Mouse (Mus musculus) mature B cell (primary cell): ENCODE measurements around the gene Daxx.
"Not testable (repeated sequence)": the region's sequence is repeated elsewhere in the genome, so short reads cannot be mapped to it uniquely, and the experiment has no call there.

ENCODE experiments used
- in situ Hi-C: fragments of 300-500 bp; cut with MboI; formaldehyde crosslinking; loops from 2 replicates; pipeline ENCODE4 v1.14.3; 2019

Daxx gene

DNA sequence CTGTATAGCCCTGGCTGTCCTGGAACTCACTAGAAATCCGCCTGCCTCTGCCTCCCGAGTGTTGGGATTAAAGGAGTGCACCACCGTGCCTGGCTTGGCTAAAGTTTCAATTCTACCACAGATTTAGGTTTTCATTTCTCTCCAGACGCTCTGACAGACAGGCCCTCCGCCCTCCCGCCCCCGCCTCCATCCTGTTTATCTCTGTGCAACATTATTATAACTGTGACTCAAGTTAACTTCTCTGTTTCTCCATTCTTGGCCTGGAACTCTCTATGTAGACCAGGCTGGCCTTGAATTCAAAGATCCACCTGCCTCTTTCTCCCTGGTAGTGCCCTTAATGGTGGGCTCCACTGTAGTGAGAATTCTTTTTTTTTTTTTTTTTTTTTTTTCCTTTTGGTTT, 6.7 kb upstream of the Daxx start:
- in situ Hi-C loops, result no loop called here

DNA sequence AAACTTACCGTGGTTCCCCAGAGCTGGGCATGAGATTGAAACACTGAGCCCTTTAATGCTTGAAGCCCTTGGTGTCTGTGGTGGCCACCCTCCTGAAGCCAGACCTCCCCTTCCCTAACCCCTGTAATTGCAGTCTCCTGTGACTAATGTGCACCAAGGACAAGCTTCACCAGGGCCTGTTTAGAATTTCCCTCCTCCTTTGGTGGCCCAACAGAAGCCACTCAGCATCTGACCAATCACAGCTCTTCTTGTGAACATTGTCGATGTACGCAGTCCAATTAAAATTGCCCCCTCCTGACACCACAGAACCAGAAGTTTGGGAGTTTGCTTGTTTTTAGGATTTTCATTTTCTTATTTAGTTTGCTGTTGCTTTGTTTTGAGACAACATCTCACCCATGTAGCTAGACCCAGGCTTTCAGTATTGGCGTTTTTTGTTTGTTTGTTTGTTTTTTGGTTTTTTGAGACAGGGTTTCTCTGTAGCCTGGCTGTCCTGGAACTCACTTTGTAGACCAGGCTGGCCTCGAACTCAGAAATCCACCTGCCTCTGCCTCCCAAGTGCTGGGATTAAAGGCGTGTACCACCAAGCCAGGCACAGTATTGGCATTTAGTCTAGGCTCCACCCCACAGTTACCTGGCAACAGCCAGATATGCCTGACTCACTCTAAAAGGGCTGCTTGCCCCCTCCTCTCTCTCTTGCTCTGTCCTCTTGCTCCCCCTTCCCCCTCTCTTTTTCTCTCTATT, 5.1 kb upstream of the Daxx start:
- in situ Hi-C loops, result not testable (repeated sequence)

GRCm38 (mm10) chr17:33904835-33905234, 4.4 kb upstream of the Daxx start, which contains the start of gene Platr17:
Platr17 (plus strand) TSS chr17:33905135.
- in situ Hi-C loops, result not testable (repeated sequence)

GRCm38 (mm10) chr17:33908331-33909076, 710 bp upstream of the Daxx start:
- in situ Hi-C loops, result no loop called here

DNA sequence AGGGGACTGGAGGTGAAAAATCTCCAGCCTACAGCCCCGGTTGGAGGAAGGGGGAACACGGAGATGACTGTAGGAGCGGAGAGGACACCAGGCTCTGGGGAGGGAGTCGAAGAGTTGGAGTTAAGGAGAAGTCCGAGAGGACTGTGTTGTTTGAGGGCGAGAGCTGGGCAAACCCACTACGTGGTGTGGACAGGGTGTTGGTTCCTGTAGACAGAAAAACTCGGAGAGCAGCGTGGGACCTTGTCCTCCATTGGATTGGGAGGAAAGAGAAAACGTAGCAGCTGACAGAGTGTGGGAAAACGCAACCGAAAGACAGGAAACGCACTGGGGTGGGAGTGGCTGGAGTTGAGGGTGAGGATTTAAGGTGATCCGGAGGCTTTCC, 646 bp downstream of the Daxx start:
- in situ Hi-C loops, result no loop called here

DNA sequence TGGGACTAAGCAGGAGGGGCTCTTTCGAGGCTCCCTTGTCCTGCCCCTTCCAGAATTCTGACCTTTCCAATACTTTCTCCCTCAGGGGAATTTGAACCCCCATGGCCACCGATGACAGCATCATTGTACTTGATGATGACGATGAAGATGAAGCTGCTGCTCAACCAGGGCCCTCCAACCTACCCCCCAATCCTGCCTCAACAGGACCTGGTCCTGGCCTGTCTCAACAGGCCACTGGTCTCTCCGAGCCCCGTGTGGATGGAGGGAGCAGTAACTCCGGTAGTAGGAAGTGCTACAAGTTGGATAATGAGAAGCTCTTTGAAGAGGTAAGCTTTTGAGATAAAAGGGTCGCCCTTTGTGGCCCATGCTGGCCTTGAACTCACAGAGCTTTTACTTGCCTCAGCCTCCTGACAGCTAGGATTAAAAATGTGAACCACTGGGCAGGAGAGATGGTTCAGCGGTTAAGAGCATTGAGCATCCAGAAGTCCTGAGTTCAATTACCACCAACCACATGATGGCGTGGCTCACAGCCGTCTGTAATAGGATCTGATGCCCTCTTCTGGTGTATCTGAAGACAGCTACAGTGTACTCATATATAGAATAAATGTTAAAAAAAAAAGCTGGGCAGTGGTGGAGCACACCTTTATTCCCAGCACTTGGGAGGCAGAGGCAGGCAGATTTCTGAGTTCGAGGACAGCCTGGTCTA, 1.3 kb downstream of the Daxx start:
- in situ Hi-C loops, result no loop called here

GRCm38 (mm10) chr17:33911052-33911812, 2.0 kb downstream of the Daxx start:
- in situ Hi-C loops, result no loop called here

GRCm38 (mm10) chr17:33911813-33912414, 2.7 kb downstream of the Daxx start:
- in situ Hi-C loops, result no loop called here

GRCm38 (mm10) chr17:33913264-33913663, 4.0 kb downstream of the Daxx start:
- in situ Hi-C loops, result no loop called here

DNA sequence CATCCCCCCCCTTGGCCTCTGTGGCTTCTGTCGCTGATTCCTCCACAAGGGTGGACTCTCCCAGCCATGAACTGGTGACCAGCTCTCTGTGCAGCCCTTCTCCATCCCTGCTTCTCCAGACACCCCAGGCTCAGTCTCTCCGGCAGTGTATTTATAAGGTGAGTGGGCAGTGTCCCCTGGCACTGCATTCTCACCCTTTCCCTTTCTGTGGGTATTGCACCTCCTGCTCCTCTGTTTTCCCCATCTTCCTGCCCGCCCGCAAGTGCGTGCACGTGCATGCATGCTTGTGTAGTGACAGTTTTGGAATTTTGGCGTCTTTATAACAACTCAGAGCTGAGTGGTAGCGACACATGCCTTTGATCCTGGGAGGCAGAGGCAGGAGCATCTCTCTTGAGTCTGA, 4.7 kb downstream of the Daxx start:
- in situ Hi-C loops, result no loop called here

- in situ Hi-C loops, result no loop called here
Observed at GRCm38 (mm10) chr17:33914969-33915391, 5.8 kb downstream of the Daxx start.

- in situ Hi-C loops, result no loop called here
Observed at GRCm38 (mm10) chr17:33915671-33916250, 6.5 kb downstream of the Daxx start, which contains the start of the genes Tapbp and Zbtb22. Tapbp (plus strand) TSS chr17:33915899. Zbtb22 (plus strand) TSS chr17:33915904.

DNA sequence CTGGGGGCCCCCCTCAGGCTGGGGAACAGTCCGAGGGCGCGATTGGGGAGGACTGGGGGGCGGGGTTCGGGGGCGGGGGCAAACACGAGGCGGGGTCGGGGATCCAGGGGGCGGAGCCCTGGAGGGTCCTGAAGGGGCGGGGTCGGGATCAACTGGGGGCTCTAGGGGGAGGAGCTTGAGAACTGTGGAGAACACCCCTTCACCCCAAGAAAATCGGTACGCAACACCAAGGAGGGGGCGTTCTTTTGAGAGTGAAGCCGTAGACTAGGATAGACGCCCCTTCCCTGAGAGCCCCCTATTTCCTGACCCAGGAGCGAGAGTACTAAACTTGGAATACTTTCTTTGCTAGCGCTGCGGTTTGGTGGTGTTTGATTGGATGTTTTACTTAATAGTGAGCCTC, 7.1 kb downstream of the Daxx start:
- in situ Hi-C loops, result no loop called here

DNA sequence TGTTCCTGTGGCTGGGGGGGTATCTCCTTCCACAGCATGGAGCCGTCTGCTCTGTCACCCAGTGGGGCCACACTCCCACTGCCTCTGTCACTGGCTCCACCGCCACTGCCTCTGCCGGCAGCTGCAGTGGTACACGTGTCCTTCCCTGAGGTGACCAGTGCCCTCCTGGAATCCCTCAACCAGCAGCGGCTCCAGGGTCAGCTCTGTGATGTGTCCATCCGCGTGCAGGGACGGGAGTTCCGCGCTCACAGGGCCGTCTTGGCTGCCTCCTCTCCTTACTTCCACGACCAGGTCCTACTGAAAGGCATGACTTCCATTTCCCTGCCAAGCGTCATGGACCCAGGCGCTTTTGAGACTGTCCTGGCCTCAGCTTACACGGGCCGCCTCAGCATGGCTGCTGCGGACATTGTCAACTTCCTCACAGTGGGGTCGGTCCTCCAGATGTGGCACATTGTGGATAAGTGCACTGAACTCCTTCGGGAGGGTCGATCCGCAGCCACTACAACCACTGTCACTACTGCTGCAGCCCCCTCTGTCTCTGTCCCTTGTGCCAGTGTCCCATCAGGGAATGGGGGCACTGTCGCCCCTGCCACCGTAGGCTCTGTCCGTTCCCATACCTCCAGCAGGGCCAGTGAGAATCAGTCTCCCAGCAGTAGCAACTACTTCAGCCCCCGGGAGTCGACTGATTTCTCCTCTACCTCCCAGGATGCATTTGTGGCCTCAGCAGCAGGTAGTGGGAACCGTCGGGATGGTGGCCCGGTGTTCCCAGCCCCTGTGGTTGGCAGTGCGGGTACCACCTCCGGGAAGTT, 7.8 kb downstream of the Daxx start:
- in situ Hi-C loops, result no loop called here

GRCm38 (mm10) chr17:33917656-33918292, 8.6 kb downstream of the Daxx start:
- in situ Hi-C loops, result no loop called here

DNA sequence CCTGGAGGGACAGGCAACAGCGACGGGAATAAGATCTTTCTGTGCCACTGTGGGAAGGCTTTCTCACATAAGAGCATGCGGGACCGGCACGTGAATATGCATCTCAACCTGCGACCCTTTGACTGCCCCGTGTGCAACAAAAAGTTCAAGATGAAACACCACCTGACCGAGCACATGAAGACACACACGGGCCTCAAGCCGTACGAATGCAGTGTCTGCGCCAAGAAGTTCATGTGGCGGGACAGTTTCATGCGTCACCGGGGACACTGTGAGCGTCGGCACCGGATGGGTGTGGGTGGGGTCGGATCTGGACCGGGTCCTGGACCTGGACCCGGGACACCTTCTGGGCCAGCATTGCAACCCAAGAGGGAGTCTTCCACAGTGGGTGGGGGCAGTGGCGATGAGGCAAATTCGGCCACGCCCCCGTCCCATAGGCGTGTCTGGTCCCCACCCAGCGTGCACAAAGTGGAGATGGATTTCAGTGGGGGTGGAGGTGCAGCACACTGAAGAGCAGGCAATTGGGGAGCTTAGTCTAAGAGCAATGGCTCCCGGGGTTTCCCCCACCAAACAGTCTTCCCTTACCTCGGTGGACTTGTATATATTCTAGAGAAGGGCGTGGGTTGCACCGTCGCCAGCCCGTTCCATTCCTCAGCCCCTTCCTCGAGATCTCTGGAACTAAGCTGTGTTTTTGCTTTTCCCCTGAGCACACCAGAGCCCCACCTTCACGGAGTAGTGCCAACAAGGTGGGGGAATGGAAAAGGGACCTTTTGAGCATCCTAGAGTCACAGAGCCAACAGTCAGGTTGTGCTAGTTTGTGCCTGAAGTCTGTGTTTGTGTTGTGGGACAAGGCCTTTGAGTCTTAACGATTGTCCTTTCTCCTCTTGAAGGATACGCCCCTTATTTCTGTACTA, 9.3 kb downstream of the Daxx start:
- in situ Hi-C loops, result no loop called here

DNA sequence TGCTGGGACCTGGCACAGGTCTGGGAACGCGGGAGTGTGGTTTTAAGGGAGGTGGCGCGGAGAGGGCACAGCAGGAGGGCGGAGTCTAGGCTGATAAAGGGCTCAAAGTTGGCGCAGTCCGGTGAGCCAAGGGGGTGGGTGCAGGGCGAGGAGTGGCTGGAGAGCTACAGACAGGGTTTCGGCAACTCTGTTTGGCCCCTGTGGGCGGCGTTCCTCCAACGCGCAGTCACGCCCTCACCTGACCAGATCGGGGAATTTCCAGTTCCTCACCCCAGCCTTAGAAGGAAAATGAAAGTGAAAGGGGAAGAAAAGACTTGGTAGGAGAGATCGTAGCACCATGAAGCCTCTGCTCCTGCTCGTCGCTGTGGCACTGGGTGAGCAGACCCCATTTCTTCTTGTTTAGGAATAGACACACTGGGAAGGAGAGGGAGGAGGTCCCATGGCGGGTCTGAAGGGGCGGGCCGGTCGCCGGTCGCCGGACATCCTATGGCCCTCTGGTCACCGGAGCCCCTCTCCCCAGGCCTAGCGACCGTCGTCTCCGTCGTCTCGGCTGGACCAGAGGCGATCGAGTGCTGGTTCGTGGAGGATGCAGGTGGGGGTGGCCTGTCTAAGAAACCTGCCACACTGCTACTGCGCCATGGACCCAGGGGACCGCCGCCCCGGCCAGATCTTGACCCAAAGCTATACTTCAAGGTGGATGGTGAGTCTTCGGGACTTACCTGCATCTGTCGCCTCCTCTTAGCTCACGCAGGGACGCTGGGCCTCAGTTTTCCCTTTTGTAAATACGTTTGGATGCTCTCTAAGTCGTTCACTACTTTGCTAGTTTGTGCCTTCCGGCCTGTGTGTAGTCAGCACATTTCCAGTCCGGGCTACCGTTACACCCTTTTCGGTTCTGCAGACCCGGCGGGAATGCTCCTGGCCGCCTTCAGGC, 10.4 kb downstream of the Daxx start:
- in situ Hi-C loops, result no loop called here
